Mouse (Mus musculus) hindbrain, embryonic 14.5 days (tissue): ENCODE measurements around the gene Zfp367. TPM values are rescaled to one million over a fixed set of nuclear protein-coding genes. Genes with fewer than 3 reads are reported as not detected.
A peak's percentile ranks its signal among the peaks of the same experiment; 100 is the strongest.

Experiments
- ATAC-seq: fragments of 200-750 bp; cut with Nextera tagmentation; 2 replicates; pipeline ENCODE4 v1.8.0; 2017; ENCODE audit warnings: moderate number of reproducible peaks, mild to moderate bottlenecking, moderate TSS enrichment, moderate library complexity; ENCODE audit not compliant: low FRiP score
- DNase-seq: peaks from one replicate; pipeline ENCODE4 v3.0.0-alpha.2; 2015; ENCODE audit warnings: low spot score
- H3K27ac ChIP-seq: fragments of 300-500 bp; sonication (generic); 2 replicates; pipeline ENCODE4 v1.5.1; 2014; ENCODE audit warnings: mild to moderate bottlenecking, moderate library complexity
- H3K27me3 ChIP-seq: fragments of 300-500 bp; sonication (generic); 2 replicates; pipeline ENCODE4 v1.6.1; 2014; ENCODE audit warnings: mild to moderate bottlenecking, low read length, mixed read lengths; ENCODE audit not compliant: control insufficient read depth, insufficient read depth
- H3K36me3 ChIP-seq: fragments of 300-500 bp; sonication (generic); replicated peaks from 2 replicates; pipeline ENCODE4 v1.6.1; 2014; ENCODE audit not compliant: control insufficient read depth, insufficient read depth
- H3K4me1 ChIP-seq: fragments of 300-500 bp; sonication (generic); replicated peaks from 2 replicates; pipeline ENCODE4 v1.6.1; 2014; ENCODE audit warnings: antibody characterized with exemption, low read length, mixed read lengths; ENCODE audit not compliant: control insufficient read depth, insufficient read depth
- H3K4me2 ChIP-seq: fragments of 300-500 bp; sonication (generic); replicated peaks from 2 replicates; pipeline ENCODE4 v1.6.1; 2014; ENCODE audit warnings: mild to moderate bottlenecking, moderate library complexity
- H3K4me3 ChIP-seq: fragments of 300-500 bp; sonication (generic); replicated peaks from 2 replicates; pipeline ENCODE4 v1.5.1; 2014; ENCODE audit warnings: mild to moderate bottlenecking, low read length
- H3K9ac ChIP-seq: fragments of 300-500 bp; sonication (generic); 2 replicates; pipeline ENCODE4 v1.6.1; 2014
- H3K9me3 ChIP-seq: fragments of 300-500 bp; sonication (generic); 2 replicates; pipeline ENCODE4 v1.6.1; 2016; ENCODE audit warnings: low read length; ENCODE audit not compliant: control insufficient read depth
- WGBS: fragments of 180-500 bp; shearing (Covaris S2); extraction: QIAGEN DNeasy Blood & Tissue Kit; methylation state at CpG from one replicate; pipeline ENCODE4 v1.1.7; 2014; 5-methylcytosine and 5-hydroxymethylcytosine counted together
- polyA plus RNA-seq: library from polyadenylated mRNA; unstranded; fragments of >200 nt; fragmentation: Nextera tagmentation; extraction: Ambion mirVana; gene quantifications from 2 replicates; pipeline ENCODE4 v1.2.1, GENCODE M21; 2014

Gene Zfp367
- polyA plus RNA-seq, 1 experiment from 2014 or later: 5.8 TPM

GRCm38 (mm10) chr13:64128858-64129615, 24.0 kb downstream of the Zfp367 start, which contains the start of gene Slc35d2:
Gene Slc35d2, minus strand, starts transcription at chr13:64129368.
- ATAC-seq: peak; percentile 59; the same call in 1 of the 2 replicates
- Histone ChIP-seq H3K9me3 (no peaks in the 10 kb centered on the region), H3K4me2 (peak within 1 kb of the TSS; percentile 96), H3K36me3 (no peaks in the 10 kb centered on the region), H3K27me3 (no peaks in the 10 kb centered on the region), H3K4me3 (peak within 1 kb of the TSS; percentile 48), H3K4me1 (peaks cover 5% of the 10 kb centered on the region; the same call in 1 of the 2 replicates), H3K9ac (peak within 1 kb of the TSS; percentile 65), H3K27ac (no peak within 1 kb of the TSS)
- WGBS: 10% methylated on average over 44 of the region's 44 CpGs
- no peak for DNase-seq

- no peak for ATAC-seq
- 0 out of 2 replicates have a peak, but pooled peaks cover 7% of the 10 kb centered on the region for H3K9me3 ChIP-seq
- no peak for DNase-seq
- peaks cover 5% of the 10 kb centered on the region; the same call in 1 of the 2 replicates for H3K4me1 ChIP-seq
- no peak overlapping the region for H3K4me2 ChIP-seq
- no peak overlapping the region for H3K4me3 ChIP-seq
- no peak overlapping the region for H3K27ac ChIP-seq
- WGBS: 68% methylated on average over 4 of the region's 4 CpGs
- no peak overlapping the region for H3K9ac ChIP-seq
- no peaks in the 10 kb centered on the region for H3K27me3 ChIP-seq
- no peaks in the 10 kb centered on the region for H3K36me3 ChIP-seq
These were observed 26.7 kb downstream of the Zfp367 start for GRCm38 (mm10) chr13:64126316-64126715.

DNA sequence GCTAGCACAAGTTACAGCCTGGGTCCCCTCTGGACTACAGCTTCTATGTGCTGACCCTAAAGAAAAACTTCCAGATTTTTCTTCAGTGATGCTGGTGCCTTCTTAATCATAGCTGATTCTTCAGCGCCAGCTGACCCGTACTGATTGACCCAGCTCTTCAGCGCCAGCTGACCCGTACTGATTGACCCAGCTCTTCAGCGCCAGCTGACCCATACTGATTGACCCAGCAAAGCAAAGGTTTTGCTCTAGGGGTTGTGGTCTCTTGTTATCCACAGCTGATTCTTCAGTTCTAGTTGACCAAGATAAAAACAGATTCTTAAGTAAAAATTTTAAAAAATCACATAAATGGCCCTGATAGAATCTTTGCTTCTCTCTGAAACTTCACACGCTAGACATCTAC, 28.1 kb downstream of the Zfp367 start:
- ATAC-seq (no peak), DNase-seq (no peak)
- H3K36me3 ChIP-seq: no peaks in the 10 kb centered on the region
- H3K4me1 ChIP-seq: peaks cover 5% of the 10 kb centered on the region; the same call in 1 of the 2 replicates
- 0 out of 2 replicates have a peak, but pooled peaks cover 7% of the 10 kb centered on the region for H3K9me3 ChIP-seq
- no peak overlapping the region for H3K27ac ChIP-seq
- 90% methylated on average over 6 of the region's 6 CpGs for WGBS
- H3K27me3 ChIP-seq: no peaks in the 10 kb centered on the region
- no peak overlapping the region for H3K4me2 ChIP-seq
- no peak overlapping the region for H3K4me3 ChIP-seq
- H3K9ac ChIP-seq: no peak overlapping the region

GRCm38 (mm10) chr13:64123491-64124188, 29.4 kb downstream of the Zfp367 start:
- no peak for DNase-seq
- Histone ChIP-seq H3K9me3 (0 out of 2 replicates have a peak, but pooled peaks cover 7% of the 10 kb centered on the region), H3K4me1 (no peaks in the 10 kb centered on the region), H3K4me3 (no peak overlapping the region), H3K27me3 (no peaks in the 10 kb centered on the region), H3K36me3 (no peaks in the 10 kb centered on the region), H3K9ac (no peak overlapping the region), H3K27ac (no peak overlapping the region), H3K4me2 (no peak overlapping the region)
- WGBS: 30% methylated on average over 6 of the region's 6 CpGs
- no peak for ATAC-seq

GRCm38 (mm10) chr13:64120760-64121159, 32.2 kb downstream of the Zfp367 start:
- H3K36me3 ChIP-seq: no peaks in the 10 kb centered on the region
- WGBS: 62% methylated on average over 4 of the region's 4 CpGs

DNA sequence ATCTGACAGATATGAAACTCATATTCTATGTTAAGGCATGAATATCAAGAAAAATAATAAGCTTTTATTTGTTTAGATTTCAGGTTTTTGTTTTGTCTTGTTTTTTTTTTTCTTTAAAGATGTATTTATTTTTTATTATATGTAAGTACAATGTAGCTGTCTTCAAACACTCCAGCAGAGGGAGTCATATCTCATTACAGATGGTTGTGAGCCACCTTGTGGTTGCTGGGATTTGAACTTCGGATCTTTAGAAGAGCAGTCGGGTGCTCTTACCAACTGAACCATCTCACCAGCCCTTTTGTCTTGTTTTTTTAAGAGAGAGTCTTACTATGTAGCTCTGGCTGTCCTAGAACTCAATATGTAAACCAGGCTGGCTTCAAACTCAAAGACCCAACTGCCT, 35.6 kb downstream of the Zfp367 start:
- Histone ChIP-seq H3K27ac (no peak overlapping the region), H3K4me3 (no peak overlapping the region), H3K9ac (no peak overlapping the region), H3K4me1 (no peaks in the 10 kb centered on the region), H3K9me3 (no peaks in the 10 kb centered on the region), H3K36me3 (no peaks in the 10 kb centered on the region), H3K4me2 (no peak overlapping the region), H3K27me3 (no peaks in the 10 kb centered on the region)
- no peak for ATAC-seq
- WGBS: 58% methylated on average over 2 of the region's 2 CpGs
- no peak for DNase-seq

More at GRCm38 (mm10) chr13:64120760-64121159, 32.2 kb downstream of the Zfp367 start:
- 0 out of 2 replicates have a peak, but pooled peaks cover 7% of the 10 kb centered on the region for H3K9me3 ChIP-seq
- H3K9ac ChIP-seq: no peak overlapping the region
- ATAC-seq: no peak
- H3K27ac ChIP-seq: no peak overlapping the region
- H3K4me1 ChIP-seq: no peaks in the 10 kb centered on the region
- H3K4me3 ChIP-seq: no peak overlapping the region
- DNase-seq: no peak
- H3K27me3 ChIP-seq: no peaks in the 10 kb centered on the region
- H3K4me2 ChIP-seq: no peak overlapping the region

DNA sequence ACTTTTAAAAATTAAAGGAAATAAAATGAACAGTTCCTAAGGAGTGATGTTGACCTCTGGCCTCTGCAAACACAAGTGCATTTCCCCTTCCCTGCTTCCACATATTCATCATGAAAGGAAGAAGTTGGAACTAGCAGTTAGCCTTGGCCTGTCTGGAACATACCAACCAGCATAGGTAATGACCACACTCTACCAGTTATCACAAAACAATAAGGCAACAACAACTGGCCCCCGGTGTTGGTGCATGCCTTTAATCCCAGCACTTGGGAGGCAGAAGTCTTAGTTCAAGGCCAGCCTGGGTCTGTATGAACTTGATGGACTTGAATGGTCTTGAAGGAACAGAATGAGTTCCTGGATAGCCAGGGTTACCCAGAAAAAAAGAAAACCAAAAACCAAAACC, 42.6 kb downstream of the Zfp367 start:
- peaks cover 12% of the 10 kb centered on the region; the same call in 1 of the 2 replicates for H3K4me1 ChIP-seq
- DNase-seq (no peak), ATAC-seq (no peak)
- no peaks in the 10 kb centered on the region for H3K9me3 ChIP-seq
- H3K4me3 ChIP-seq: no peak overlapping the region
- no peak overlapping the region for H3K9ac ChIP-seq
- H3K27me3 ChIP-seq: no peaks in the 10 kb centered on the region
- H3K27ac ChIP-seq: no peak overlapping the region
- H3K36me3 ChIP-seq: no peaks in the 10 kb centered on the region
- H3K4me2 ChIP-seq: no peak overlapping the region
- 97% methylated on average over 1 of the region's 1 CpGs for WGBS

DNA sequence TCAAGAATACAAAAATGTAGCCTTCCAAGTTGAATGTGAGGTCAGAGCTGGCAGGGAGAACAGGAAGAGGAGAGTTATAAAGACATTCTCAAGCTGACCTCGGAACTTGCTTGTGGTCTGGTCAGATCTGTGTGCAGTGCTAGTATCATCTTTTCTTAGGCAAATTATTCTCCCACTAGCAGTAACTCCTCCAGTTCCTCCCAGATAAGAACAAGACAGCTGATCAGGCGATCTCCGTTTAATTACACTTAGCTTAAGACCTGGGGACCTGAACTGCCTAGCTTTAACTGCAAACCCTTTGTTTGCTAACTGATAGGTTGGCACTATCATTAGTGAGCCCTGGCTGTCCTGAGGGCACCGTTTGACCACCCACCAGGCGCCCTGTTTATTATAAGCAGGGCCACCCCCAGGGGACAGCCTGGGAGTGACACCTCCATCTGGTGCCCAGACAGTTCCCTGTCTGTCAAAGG, 44.6 kb downstream of the Zfp367 start:
- no peaks in the 10 kb centered on the region for H3K9me3 ChIP-seq
- no peak overlapping the region for H3K4me3 ChIP-seq
- no peaks in the 10 kb centered on the region for H3K36me3 ChIP-seq
- DNase-seq (no peak), ATAC-seq (peak; percentile 34; the same call in 1 of the 2 replicates)
- H3K4me2 ChIP-seq: peak overlapping the region; percentile 30
- WGBS: 11% methylated on average over 5 of the region's 5 CpGs
- H3K9ac ChIP-seq: 0 out of 2 replicates have a peak overlapping the region, but pooled peaks have one; percentile 28
- H3K27ac ChIP-seq: no peak overlapping the region
- 0 out of 2 replicates have a peak, but pooled peaks cover 3% of the 10 kb centered on the region for H3K27me3 ChIP-seq
- H3K4me1 ChIP-seq: peaks cover 12% of the 10 kb centered on the region; the same call in 1 of the 2 replicates

DNA sequence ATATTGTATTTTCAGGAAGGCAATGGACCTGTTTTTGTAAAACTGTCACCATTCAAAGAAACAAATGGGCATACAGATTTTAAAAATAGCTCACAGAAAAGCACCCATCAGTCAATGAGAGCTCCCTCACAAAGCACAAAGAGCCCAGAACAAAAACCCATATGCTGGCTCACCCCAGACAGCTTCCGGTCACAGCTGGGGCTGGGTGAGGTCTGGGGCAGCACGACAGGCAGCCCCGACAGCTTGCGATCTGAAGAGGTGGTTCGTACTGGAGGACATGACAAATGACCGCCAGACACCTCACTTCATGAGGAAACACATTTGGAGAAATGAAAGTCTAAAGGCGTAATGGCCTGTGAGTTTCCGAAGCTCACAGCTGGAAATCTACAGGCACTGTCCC, 45.5 kb downstream of the Zfp367 start:
- Histone ChIP-seq H3K9ac (no peak overlapping the region), H3K27ac (no peak overlapping the region), H3K4me3 (no peak overlapping the region), H3K27me3 (0 out of 2 replicates have a peak, but pooled peaks cover 3% of the 10 kb centered on the region), H3K4me2 (peak overlapping the region; percentile 8; the same call in 1 of the 2 replicates), H3K4me1 (peaks cover 12% of the 10 kb centered on the region; the same call in 1 of the 2 replicates), H3K36me3 (no peaks in the 10 kb centered on the region), H3K9me3 (no peaks in the 10 kb centered on the region)
- WGBS: 3% methylated on average over 8 of the region's 8 CpGs
- no peak for DNase-seq
- no peak; the same call in 1 of the 2 replicates for ATAC-seq
